Mouse (Mus musculus): ENCODE data around the gene B9d1.

GRCm38 (mm10) chr11:61526872-61527271 lies 21.9 kb downstream of the B9d1 start:
- TF ChIP-seq CTCF (conservative IDR thresholded peaks at IDR 0.05; ENCODE audit: insufficient read depth, insufficient read length, low read depth, low read length), result no peak
- TF ChIP-seq POLR2A (IDR thresholded peaks at IDR 0.05; ENCODE audit: low read depth, low read length), result no peak
